Mouse (Mus musculus) kidney, postnatal 25 days (tissue): Measurements from ENCODE around the gene Gm21693.
"Not testable (repeated sequence)": the region's sequence is repeated elsewhere in the genome, so short reads cannot be mapped to it uniquely, and the experiment has no call there.

ENCODE experiments used
- DNase-seq, 2 experiments: peaks; one replicate each; pipeline ENCODE4 v3.0.0; 2021; ENCODE audit warnings: mixed read lengths in 2 of 2

Gm21693 gene

DNA sequence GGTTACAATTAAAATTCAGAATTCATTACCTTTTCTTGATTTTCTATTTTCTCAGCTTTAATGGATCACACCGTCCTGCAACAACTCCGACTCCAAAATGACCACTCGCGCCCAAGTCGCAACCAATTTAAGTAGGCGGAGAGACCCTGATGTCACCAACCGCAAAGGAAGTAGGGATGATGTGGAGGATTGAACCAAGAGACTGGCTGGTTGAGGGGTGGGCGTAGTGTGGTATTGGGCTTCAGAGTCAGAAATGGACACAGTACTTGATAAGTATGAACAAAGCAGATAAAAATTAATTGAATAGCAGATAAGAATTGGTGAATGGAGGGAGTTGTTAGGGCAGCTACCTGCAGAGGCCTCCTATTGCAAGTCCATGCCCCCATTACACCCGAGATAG lies at the start of gene Gm21693:
Gene Gm21693 (minus strand): TSS at position 101 of the 400 bp plus-strand sequence.
- DNase-seq, result not testable (repeated sequence)

- not testable (repeated sequence) for DNase-seq
Measured at GRCm38 (mm10) chrY:3340661-3341060, 4.5 kb downstream of the Gm21693 start.

GRCm38 (mm10) chrY:3306349-3306748 lies 38.8 kb downstream of the Gm21693 start, which contains the start of gene Gm21677:
TSS of gene Gm21677 (minus strand) at chrY:3306449.
- DNase-seq, result not testable (repeated sequence)
